Mouse (Mus musculus) lung, adult 2 months (tissue): ENCODE results near the gene Hexim2. TPM values are rescaled to one million over a fixed set of nuclear protein-coding genes. Genes with fewer than 3 reads are reported as not detected.

Source experiments
- DNase-seq: peaks from one replicate; pipeline ENCODE4 v3.0.0; 2022
- H3K4me1 ChIP-seq: fragments of 200-500 bp; 2 replicates; pipeline ENCODE4 v1.6.1; 2011; ENCODE audit warnings: low read length; ENCODE audit not compliant: control insufficient read depth, insufficient read depth
- H3K4me3 ChIP-seq: fragments of 200-500 bp; replicated peaks from 2 replicates; pipeline ENCODE3; 2011; ENCODE audit warnings: low read depth, mild to moderate bottlenecking, control low read depth, low read length; ENCODE audit errors: extremely low read depth
- CTCF ChIP-seq: fragments of 200-500 bp; IDR thresholded peaks from 2 replicates; pipeline ENCODE4 v1.5.1; 2011; ENCODE audit warnings: mild to moderate bottlenecking, low read length, control low read depth; ENCODE audit not compliant: insufficient read depth
- POLR2A ChIP-seq: fragments of 200-500 bp; IDR thresholded peaks from 2 replicates; pipeline ENCODE4 v1.6.1; 2011; ENCODE audit warnings: low read depth, mild to moderate bottlenecking, control low read depth, low read length, borderline replicate concordance; ENCODE audit errors: extremely low read depth
- WGBS: fragments of 180-500 bp; shearing (Covaris S2); methylation state at CpG from one replicate; pipeline ENCODE4 v1.1.7; 2018; 5-methylcytosine and 5-hydroxymethylcytosine counted together
- polyA plus RNA-seq: library from polyadenylated mRNA; depleted of rRNA; stranded (reverse); fragments of >200 nt; gene quantifications from 2 replicates; pipeline ENCODE4 v1.2.3, GENCODE M21; 2012

The Hexim2 gene
- polyA plus RNA-seq, 1 experiment = 4.7 TPM

DNA sequence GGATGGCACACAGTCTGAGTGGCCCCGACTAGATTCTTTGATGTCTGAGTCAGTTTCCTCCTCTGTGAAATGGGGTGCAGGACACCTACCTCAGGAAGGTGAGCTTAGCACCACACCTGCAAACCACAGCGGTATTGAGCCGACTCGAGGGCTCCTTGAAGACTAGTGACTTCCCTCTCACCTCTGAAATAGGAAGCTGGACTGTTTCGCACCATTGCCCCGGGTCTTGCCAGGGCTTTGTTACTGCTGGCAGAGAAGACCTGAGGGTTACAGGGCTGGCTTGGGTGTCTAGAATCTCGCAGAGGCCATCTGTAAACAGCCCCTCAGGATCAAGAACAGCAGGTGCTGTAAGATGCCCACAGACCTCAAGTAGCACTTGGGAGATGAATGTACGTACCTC lies 31.9 kb upstream of the Hexim2 start:
- WGBS = 55% methylated on average over 8 of the region's 8 CpGs
- Histone ChIP-seq H3K4me3 (no peak overlapping the region), H3K4me1 (peaks cover 12% of the 10 kb centered on the region)
- TF ChIP-seq POLR2A (no peak), CTCF (no peak)
- DNase-seq = no peak

DNA sequence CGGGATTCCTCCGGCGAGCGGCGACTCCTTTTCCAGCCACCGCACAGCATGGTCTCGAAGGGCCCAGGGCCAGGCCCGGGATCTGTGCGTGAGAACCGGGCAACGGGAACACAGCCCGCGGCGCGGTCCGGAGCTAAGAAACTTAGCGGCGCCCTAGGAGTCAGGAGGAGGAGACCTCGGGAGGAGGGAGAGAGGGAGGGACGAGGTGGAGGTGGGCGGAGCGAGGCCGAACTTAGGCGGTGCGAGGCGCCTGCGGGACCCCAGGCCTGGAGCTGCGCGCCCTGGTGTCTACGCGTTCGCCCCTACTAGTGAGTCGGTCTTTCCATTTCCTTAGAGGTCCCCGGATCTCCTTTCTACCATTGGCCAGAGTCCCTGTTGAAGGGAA lies 30.8 kb upstream of the Hexim2 start, which contains the start of the genes Plcd3 and Acbd4:
Gene Plcd3, minus strand, starts transcription at position 178 of the 385 bp plus-strand sequence.
Gene Acbd4, plus strand, starts transcription at position 202 of the 385 bp plus-strand sequence.
- WGBS = 1% methylated on average over 34 of the region's 34 CpGs
- Histone ChIP-seq H3K4me1 (peaks cover 12% of the 10 kb centered on the region), H3K4me3 (peak within 1 kb of the TSS; percentile 54)
- TF ChIP-seq CTCF (no peak), POLR2A (peak; percentile 97; the same call in 1 of the 2 replicates)
- DNase-seq = no peak

DNA sequence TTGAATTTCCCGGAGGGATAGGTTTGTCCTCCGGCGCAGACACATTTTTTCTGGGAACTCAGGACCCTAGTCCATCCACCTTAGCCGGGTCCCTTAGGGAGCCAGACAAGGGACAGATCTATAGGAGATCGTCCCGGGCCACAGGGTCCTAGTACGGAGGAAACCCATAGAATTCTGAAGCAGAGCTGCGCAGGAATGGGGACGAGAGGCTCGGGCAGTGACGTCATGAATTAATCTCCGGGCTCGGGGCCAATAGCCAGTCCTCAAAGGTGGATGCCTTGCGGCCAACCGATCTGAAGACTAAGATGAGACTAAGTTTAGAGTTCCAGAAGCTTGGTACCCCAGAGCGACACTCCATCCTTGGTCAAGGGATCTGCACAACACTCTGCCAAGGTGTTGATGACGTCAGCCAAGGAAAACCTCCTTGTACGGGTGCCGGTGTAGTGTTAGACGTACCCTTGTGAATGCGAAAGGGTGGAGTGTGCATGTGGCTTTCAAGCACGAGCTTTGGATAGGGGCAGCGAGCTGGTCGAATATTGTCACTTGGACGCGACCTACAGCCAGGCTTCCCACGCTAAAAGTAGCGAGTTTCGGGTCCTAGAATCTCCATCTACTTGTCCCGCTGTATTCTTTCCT lies 30.2 kb upstream of the Hexim2 start:
- peaks cover 9% of the 10 kb centered on the region for H3K4me1 ChIP-seq
- peak overlapping the region; percentile 54 for H3K4me3 ChIP-seq
- DNase-seq = peak; percentile 86
- WGBS = 2% methylated on average over 30 of the region's 30 CpGs
- TF ChIP-seq POLR2A (no peak), CTCF (no peak)

DNA sequence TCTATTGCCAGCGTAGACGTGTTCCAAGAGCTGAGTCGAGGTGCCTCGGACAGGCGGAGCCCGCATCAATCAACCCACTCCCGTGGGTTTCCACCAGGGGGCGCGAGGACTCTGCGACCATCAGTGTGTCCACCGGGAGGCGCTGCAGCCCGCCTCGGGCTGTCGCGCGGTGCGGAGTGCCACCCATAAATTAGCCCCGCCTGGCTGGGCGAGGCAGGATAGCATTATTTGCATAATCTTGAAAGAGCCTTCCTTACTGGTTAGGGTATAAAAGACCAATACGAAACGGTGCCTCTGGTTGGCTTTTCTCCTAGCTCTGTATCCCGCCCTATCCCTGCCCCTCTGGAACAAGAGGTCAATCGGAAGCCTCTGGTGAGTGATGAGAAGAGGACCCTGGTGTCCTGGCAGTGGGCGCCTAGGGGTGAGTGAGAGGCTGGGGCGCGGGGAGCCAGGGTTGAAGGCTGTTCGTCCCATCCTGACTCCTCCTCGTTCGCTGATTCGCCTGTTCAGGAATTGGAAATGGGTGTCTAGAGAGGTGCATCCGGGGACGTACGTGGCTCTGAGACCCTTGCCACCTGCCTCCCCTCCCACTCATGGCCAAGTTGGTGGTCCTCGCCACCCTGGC lies 29.4 kb upstream of the Hexim2 start:
- peak; percentile 97 for TF ChIP-seq CTCF
- peak; percentile 68; the same call in 1 of the 2 replicates for TF ChIP-seq POLR2A
- WGBS = 1% methylated on average over 35 of the region's 35 CpGs
- Histone ChIP-seq H3K4me3 (peak overlapping the region; percentile 77), H3K4me1 (0 out of 2 replicates have a peak, but pooled peaks cover 2% of the 10 kb centered on the region)
- peak; percentile 100 for DNase-seq

DNA sequence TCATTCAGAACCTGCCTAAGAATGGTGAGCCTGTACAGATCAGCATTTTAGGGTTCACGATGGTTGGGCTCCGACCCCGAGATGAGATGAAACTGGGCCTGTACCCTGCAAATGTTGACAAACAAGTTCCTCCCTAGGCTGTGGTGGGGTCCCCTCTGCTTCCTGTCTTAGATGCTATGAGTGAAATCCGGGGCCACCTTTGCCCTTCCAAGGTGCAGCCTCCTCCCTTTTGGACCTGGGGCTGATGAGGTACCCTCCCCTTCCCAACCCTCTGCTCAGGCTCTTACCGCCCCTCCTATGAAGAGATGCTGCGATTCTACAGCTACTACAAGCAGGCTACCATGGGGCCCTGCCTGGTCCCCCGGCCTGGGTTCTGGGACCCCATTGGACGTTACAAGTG lies 28.6 kb upstream of the Hexim2 start:
- H3K4me1 ChIP-seq = 0 out of 2 replicates have a peak, but pooled peaks cover 2% of the 10 kb centered on the region
- TF ChIP-seq CTCF (no peak), POLR2A (no peak)
- WGBS = 54% methylated on average over 8 of the region's 8 CpGs
- H3K4me3 ChIP-seq = no peak overlapping the region
- no peak for DNase-seq

DNA sequence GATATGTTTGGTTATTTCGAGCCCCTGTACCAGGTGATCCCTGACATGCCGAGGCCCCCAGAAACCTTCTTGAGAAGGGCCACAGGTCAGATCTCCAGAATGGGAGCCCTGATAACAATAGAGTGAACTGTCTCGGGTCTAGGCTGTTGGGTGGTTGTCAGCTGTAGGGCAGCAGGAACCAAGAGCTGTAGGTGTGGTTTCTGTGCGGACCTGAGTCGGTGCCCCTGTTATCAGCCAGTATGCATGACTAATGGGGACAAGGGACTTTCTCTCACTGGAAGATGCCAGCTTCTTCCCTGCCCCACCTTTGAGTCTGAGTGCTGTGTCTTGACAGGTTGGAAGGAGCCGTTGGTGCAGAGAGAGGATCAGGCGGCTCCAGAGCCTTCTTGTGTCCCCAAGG lies 27.8 kb upstream of the Hexim2 start:
- WGBS = 75% methylated on average over 7 of the region's 7 CpGs
- Histone ChIP-seq H3K4me3 (no peak overlapping the region), H3K4me1 (0 out of 2 replicates have a peak, but pooled peaks cover 2% of the 10 kb centered on the region)
- TF ChIP-seq CTCF (no peak), POLR2A (no peak)
- no peak for DNase-seq

DNA sequence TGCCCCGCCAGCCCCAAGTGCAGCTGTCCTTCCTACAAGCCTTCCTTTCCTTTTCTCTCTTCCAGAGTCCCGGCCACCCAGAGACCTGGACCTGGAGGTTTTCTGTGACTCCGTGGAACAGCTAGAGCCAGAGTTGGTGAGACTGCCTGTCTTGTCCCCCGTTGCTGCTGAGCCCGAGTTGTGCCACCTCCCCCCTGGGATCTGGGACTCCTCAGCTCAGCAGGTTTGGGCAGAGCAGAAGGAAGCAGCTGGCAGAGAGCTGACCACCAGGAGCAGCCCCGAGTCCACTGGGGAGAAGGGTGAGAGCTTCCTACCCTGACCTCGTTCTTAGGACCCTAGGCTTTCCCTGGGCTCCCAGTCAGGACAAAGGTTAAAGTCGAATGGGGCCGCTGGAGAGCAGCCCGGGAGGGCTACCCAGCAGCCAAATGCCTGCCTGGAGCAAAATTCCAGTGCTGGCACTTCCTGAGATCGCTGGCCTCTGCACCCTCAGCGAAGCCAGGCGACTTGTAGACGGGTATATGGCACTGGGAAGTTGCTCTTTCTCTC lies 27.0 kb upstream of the Hexim2 start:
- Histone ChIP-seq H3K4me1 (0 out of 2 replicates have a peak, but pooled peaks cover 2% of the 10 kb centered on the region), H3K4me3 (no peak overlapping the region)
- TF ChIP-seq CTCF = no peak
- TF ChIP-seq POLR2A = no peak
- DNase-seq = no peak
- WGBS = 61% methylated on average over 13 of the region's 14 CpGs

DNA sequence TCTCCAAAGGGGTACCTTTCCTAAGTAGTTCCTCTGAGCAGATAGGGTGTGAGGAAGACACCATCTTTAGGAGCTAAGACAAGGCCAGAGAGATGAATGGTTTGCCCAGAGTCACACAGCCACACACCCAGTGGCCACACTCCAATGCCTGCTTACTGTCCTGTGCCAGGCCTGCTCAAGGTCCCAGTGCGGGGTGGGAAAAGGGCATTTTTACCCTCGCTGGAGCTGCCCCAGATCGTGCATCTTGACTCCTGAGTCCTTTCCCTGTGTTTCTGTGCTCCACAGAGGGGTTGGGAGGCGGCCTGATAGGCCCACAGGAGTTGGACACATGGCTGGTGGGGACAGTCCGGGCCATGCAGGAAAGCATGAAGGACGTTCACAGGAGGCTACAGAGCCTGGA lies 26.4 kb upstream of the Hexim2 start:
- no peak for TF ChIP-seq CTCF
- no peak for TF ChIP-seq POLR2A
- WGBS = 80% methylated on average over 6 of the region's 6 CpGs
- Histone ChIP-seq H3K4me1 (0 out of 2 replicates have a peak, but pooled peaks cover 2% of the 10 kb centered on the region), H3K4me3 (no peak overlapping the region)
- DNase-seq = no peak

DNA sequence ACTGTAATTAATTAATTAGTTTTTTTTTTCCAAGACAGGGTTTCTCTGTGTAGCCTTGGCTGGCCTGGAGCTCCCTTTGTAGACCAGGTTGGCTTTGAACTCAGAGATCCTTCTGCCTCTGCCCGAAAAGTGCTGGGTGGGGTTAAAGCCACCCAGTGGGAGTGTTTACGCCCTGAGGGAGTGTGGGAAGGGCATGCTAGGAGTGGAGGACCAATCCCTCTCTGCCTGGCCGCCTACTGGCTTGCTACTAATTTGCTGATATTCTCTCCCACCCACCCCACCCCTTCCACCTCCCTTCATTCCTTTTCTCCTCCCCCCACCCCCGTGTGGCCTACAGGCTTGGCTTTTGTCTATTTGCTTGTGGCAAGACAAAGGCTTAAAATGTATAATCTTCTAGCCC lies 25.8 kb upstream of the Hexim2 start:
- 73% methylated on average over 4 of the region's 4 CpGs for WGBS
- Histone ChIP-seq H3K4me1 (no peaks in the 10 kb centered on the region), H3K4me3 (no peak overlapping the region)
- TF ChIP-seq CTCF (no peak), POLR2A (no peak)
- DNase-seq = no peak

DNA sequence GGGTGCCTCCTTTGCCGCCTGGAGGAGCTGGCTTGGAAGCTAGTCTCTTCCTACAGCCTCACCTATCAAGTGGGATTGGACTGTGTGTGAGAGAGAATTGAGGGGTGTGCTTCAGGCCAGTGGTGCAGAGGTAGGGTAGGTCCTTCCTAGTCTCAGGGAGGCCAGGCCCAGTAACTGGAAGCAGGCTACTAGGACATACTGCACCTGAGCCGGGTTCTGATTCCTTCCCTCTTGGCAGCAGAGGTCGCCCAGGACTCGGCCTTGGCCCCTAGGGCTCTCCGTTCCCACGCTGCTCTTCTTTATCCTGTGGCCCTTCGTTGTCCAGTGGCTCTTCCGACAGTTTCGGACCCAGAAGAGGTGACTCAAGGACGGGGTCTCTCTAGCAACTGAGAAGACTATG lies 20.9 kb upstream of the Hexim2 start:
- Histone ChIP-seq H3K4me3 (no peak overlapping the region), H3K4me1 (no peaks in the 10 kb centered on the region; the same call in 1 of the 2 replicates)
- 47% methylated on average over 10 of the region's 10 CpGs for WGBS
- TF ChIP-seq POLR2A = no peak
- no peak for TF ChIP-seq CTCF
- DNase-seq = no peak
